Mouse (Mus musculus): ENCODE measurements around the gene Depdc7.

GRCm38 (mm10) chr2:104717231-104717735 is 25.4 kb downstream of the Depdc7 start:
- TF ChIP-seq CTCF (IDR thresholded peaks at IDR 0.05; ENCODE audit: insufficient read depth, low read length) (no peak), POLR2A (IDR thresholded peaks at IDR 0.05; ENCODE audit: borderline replicate concordance, extremely low read depth, low read depth, low read length) (no peak)

All from lung, adult 2 months (tissue).